In the genomic region with DNA sequence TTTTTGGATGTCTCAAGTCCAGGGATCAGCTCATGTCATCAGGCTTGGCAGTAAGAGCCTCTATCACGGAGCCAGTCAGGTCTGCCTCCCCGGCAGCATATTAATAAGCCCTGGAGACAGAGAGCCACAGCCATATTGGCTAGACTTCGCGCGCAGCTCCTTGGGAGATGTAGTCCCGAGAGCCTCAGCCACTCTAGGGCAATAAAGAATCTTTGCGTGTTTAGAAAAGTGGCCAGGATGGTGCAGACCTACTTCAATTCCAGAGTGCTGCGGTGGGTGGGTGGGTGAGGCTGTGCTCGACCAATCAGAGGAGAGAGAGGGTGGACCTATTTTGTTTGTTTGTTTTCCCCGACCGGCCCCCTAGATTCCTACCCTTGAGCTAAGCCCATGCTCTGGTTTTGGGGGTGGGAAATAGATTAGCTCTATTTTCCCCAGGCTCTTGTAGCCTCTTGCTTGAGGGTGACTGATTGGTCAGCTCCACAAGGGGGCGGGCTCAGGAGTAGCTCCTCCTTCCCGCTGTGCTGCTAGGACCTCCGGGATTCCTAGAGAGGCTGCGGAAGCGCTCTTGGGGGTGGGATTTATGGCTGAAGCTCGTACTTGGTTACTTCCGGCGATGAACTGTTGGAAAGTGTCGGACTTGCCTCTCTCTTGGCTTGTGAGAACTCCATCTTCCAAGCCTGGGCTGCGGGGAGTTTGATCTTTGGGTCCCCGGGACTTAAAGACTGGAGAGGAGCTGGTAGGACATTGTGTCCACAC, we compare ENCODE assay signal across 8 mouse cellular contexts. TPM values are rescaled to one million over a fixed set of nuclear protein-coding genes. Genes with fewer than 3 reads are reported as not detected.
DNase-seq lines count a peak whose midpoint lies in the region; ATAC-seq and TF ChIP-seq lines count a peak whose summit lies in the region.

A gene (plus strand): TSS at position 627 of the 756 bp plus-strand sequence.

- H3K9me3 ChIP-seq in ES-Bruce4 (replicated peaks; ENCODE audit: control insufficient read depth, insufficient read depth, low read length, poor library complexity, severe bottlenecking), result no peaks in the 10 kb centered on the region
- H3K9me3 ChIP-seq in forebrain, embryonic 13.5 days (replicated peaks), result no peaks in the 10 kb centered on the region
- no peaks in the 10 kb centered on the region for H3K9me3 ChIP-seq in liver, postnatal 0 days (ENCODE audit: low read length)
- no peaks in the 10 kb centered on the region for H3K9me3 ChIP-seq in neural tube, embryonic 14.5 days (ENCODE audit: control insufficient read depth, low read length)

- peak within 1 kb of the TSS; percentile 94 for H3K4me3 ChIP-seq in ES-Bruce4 (ENCODE audit: low read depth, low read length)
- peak within 1 kb of the TSS; percentile 60 for H3K4me3 ChIP-seq in forebrain, embryonic 13.5 days
- H3K4me3 ChIP-seq in liver, postnatal 0 days (ENCODE audit: low read depth, low read length), result peak within 1 kb of the TSS; percentile 72
- H3K4me3 ChIP-seq in neural tube, embryonic 14.5 days (ENCODE audit: low read depth, low read length), result peak within 1 kb of the TSS; percentile 39

- no peaks in the 10 kb centered on the region for H3K27me3 ChIP-seq in ES-Bruce4 (ENCODE audit: control insufficient read depth, insufficient read depth, low read length, poor library complexity, severe bottlenecking)
- H3K27me3 ChIP-seq in forebrain, embryonic 13.5 days, result no peaks in the 10 kb centered on the region
- H3K27me3 ChIP-seq in liver, postnatal 0 days (ENCODE audit: insufficient read depth, low read length), result no peaks in the 10 kb centered on the region
- H3K27me3 ChIP-seq in neural tube, embryonic 14.5 days (ENCODE audit: control insufficient read depth, insufficient read depth, low read length), result no peaks in the 10 kb centered on the region

- WGBS in forebrain, embryonic 13.5 days, result 0% methylated on average over 22 of the region's 22 CpGs
- WGBS in large intestine, adult 2 months, result under 1% methylated on average over 22 of the region's 22 CpGs
- WGBS in liver, postnatal 0 days (ENCODE audit: insufficient replicate concordance), result 0% methylated on average over 22 of the region's 22 CpGs
- under 1% methylated on average over 22 of the region's 22 CpGs for WGBS in neural tube, embryonic 14.5 days

- H3K27ac ChIP-seq in ES-Bruce4 (ENCODE audit: insufficient read depth, low read length), result peak within 1 kb of the TSS; percentile 78
- H3K27ac ChIP-seq in forebrain, embryonic 13.5 days, result peak within 1 kb of the TSS; percentile 89
- peak within 1 kb of the TSS; percentile 92 for H3K27ac ChIP-seq in liver, postnatal 0 days (ENCODE audit: low read depth)
- peak within 1 kb of the TSS; percentile 80 for H3K27ac ChIP-seq in neural tube, embryonic 14.5 days (ENCODE audit: low read depth, low read length)

- no peak for TF ChIP-seq CTCF in ES-Bruce4 (IDR thresholded peaks at IDR 0.05; ENCODE audit: low read depth, low read length)
- peak; percentile 40 for TF ChIP-seq CTCF in liver, postnatal 0 days (IDR thresholded peaks at IDR 0.05; ENCODE audit: low read depth)

- H3K36me3 ChIP-seq in ES-Bruce4 (ENCODE audit: control insufficient read depth, insufficient read depth, low read length, poor library complexity, severe bottlenecking), result no peaks in the 10 kb centered on the region
- H3K36me3 ChIP-seq in forebrain, embryonic 13.5 days (ENCODE audit: poor library complexity, severe bottlenecking), result peaks cover 16% of the 10 kb centered on the region
- peaks cover 10% of the 10 kb centered on the region for H3K36me3 ChIP-seq in liver, postnatal 0 days (replicated peaks; ENCODE audit: insufficient read depth, low read length)
- no peaks in the 10 kb centered on the region for H3K36me3 ChIP-seq in neural tube, embryonic 14.5 days (ENCODE audit: control insufficient read depth, insufficient read depth, low read length)

- TF ChIP-seq POLR2A in ES-Bruce4 (IDR thresholded peaks at IDR 0.05; ENCODE audit: insufficient read depth, low read length), result peak; percentile 34

- no peaks in the 10 kb centered on the region for H3K4me1 ChIP-seq in ES-Bruce4 (ENCODE audit: control insufficient read depth, insufficient read depth, low read length)
- H3K4me1 ChIP-seq in forebrain, embryonic 13.5 days, result peaks cover 25% of the 10 kb centered on the region
- H3K4me1 ChIP-seq in liver, postnatal 0 days (ENCODE audit: insufficient read depth), result peaks cover 20% of the 10 kb centered on the region
- H3K4me1 ChIP-seq in neural tube, embryonic 14.5 days (ENCODE audit: control insufficient read depth, insufficient read depth, low read length), result peaks cover 19% of the 10 kb centered on the region

- peak; percentile 99 for DNase-seq in heart, postnatal 10 days
- DNase-seq in large intestine, adult 2 months (ENCODE audit: low read depth, low spot score), result peak; percentile 91
- DNase-seq in liver, postnatal 0 days, result peak; percentile 97
- DNase-seq in testis, postnatal 10 days (ENCODE audit: low spot score), result peak; percentile 98

- ATAC-seq in cerebellum, adult (ENCODE audit: insufficient number of reproducible peaks, low FRiP score, low TSS enrichment), result peak; percentile 91
- peak; percentile 97 for ATAC-seq in forebrain, embryonic 13.5 days
- ATAC-seq in liver, postnatal 0 days, result peak; percentile 93
- ATAC-seq in neural tube, embryonic 14.5 days (ENCODE audit: low read depth), result peak; percentile 94

- intact Hi-C loops in heart, postnatal 10 days (cut with DNase I), result loop anchor here (2.0 kb wide), 1 partner anchor 27 kb away; a partner anchor contains a TSS

- H3K4me2 ChIP-seq in forebrain, embryonic 13.5 days, result peak within 1 kb of the TSS; percentile 65
- H3K4me2 ChIP-seq in liver, postnatal 0 days (ENCODE audit: low read depth, low read length), result peak within 1 kb of the TSS; percentile 87
- H3K4me2 ChIP-seq in neural tube, embryonic 14.5 days (ENCODE audit: low read depth, low read length), result peak within 1 kb of the TSS; percentile 45

- H3K9ac ChIP-seq in ES-Bruce4 (ENCODE audit: low read depth, poor library complexity, severe bottlenecking), result peak within 1 kb of the TSS; percentile 78
- H3K9ac ChIP-seq in forebrain, embryonic 13.5 days, result peak within 1 kb of the TSS; percentile 62
- peak within 1 kb of the TSS; percentile 72 for H3K9ac ChIP-seq in liver, postnatal 0 days (replicated peaks)
- H3K9ac ChIP-seq in neural tube, embryonic 14.5 days (replicated peaks; ENCODE audit: low read depth, low read length), result no peak within 1 kb of the TSS

- TF ChIP-seq EP300 in ES-Bruce4 (IDR thresholded peaks at IDR 0.05; ENCODE audit: insufficient read depth, low read depth, low read length), result 0 out of 2 replicates have a peak, but pooled peaks have one; percentile 3
- TF ChIP-seq EP300 in liver, postnatal 0 days (IDR thresholded peaks at IDR 0.05; ENCODE audit: low read depth), result peak; percentile 82

RNA-seq across cellular contexts. Expression of the gene that starts here (rescaled TPM):
- 20.3 and 20.4 TPM in 2 replicates for polyA plus RNA-seq in ES-Bruce4 (2011; ENCODE audit: insufficient read depth, insufficient read length, low read depth, missing spikeins)
- 16.6 and 18.0 TPM in 2 replicates for polyA plus RNA-seq in forebrain, embryonic 13.5 days (2015; fragmentation: Nextera tagmentation; extraction: Ambion mirVana)
- 10 to 100 TPM; 11.4 to 12.1 TPM for total RNA-seq in heart, postnatal 10 days (2021)
- polyA plus RNA-seq in large intestine, adult 2 months (2012; rRNA removed), result 3.8 and 4.9 TPM in 2 replicates
- 2.8 and 3.8 TPM in 2 replicates for polyA plus RNA-seq in liver, postnatal 0 days (2015; fragmentation: Nextera tagmentation; extraction: Ambion mirVana)
- 13.5 and 15.4 TPM in 2 replicates for polyA plus RNA-seq in neural tube, embryonic 14.5 days (2014; fragmentation: Nextera tagmentation; extraction: Ambion mirVana)

Comparison
In these comparisons a context has a peak if more than half of its experiments do, and no peak if none do; other contexts are left out.
1. Peak in every context shown above with its lines: DNase-seq, ATAC-seq, H3K4me3 ChIP-seq and H3K27ac ChIP-seq.
2. H3K4me3 ChIP-seq: peak in every context shown above with its lines; median percentile 94 in ES-Bruce4; 72 in liver, postnatal 0 days; 60 in forebrain, embryonic 13.5 days; 39 in neural tube, embryonic 14.5 days.